Mouse (Mus musculus) thymus, adult 2 months (tissue): ENCODE results near the gene Fam187a.

Experiments
- CTCF ChIP-seq: fragments of 200-500 bp; IDR thresholded peaks from 2 replicates; pipeline ENCODE4 v1.5.1; 2012; ENCODE audit warnings: mild to moderate bottlenecking, control low read depth, low read length, moderate library complexity, borderline replicate concordance; ENCODE audit not compliant: control insufficient read depth, poor library complexity, insufficient read depth; ENCODE audit errors: extremely low read depth
- POLR2A ChIP-seq: fragments of 200-500 bp; IDR thresholded peaks from 2 replicates; pipeline ENCODE4 v1.6.1; 2012; ENCODE audit warnings: mild to moderate bottlenecking, low read length, control low read depth, moderate library complexity; ENCODE audit not compliant: control insufficient read depth, poor library complexity, insufficient read depth; ENCODE audit errors: extremely low read depth

- no peak for TF ChIP-seq CTCF
- TF ChIP-seq POLR2A, result no peak
Measured at GRCm38 (mm10) chr11:102888135-102888534, 3.2 kb downstream of the Fam187a start.
